13 mouse cellular contexts compared by ENCODE assay signal in genomic region chr5:63827006-63827405, GRCm38 (mm10). TPM values are rescaled to one million over a fixed set of nuclear protein-coding genes. Genes with fewer than 3 reads are reported as not detected.
DNase-seq lines count a peak whose midpoint lies in the region; ATAC-seq and TF ChIP-seq lines count a peak whose summit lies in the region.
"Had no signal": no experiment of that assay in that cellular context is flagged by ENCODE, and none has a peak within 500 bp of the region (broad histone marks: within the 10 kb centered on the region; RNA-seq: fewer than 3 reads in every experiment).

No protein-coding gene starts in this region.

- intact Hi-C loops in gastrocnemius, adult 2 months (cut with DNase I): no loop called here

- 0 out of 2 replicates have a peak, but pooled peaks have one; percentile 3 for ATAC-seq in intestine, embryonic 15.5 days
- ATAC-seq in forebrain, embryonic 15.5 days (replicated peaks): no peak
- ATAC-seq in midbrain, embryonic 16.5 days: no peak
- ATAC-seq: activated CD4-positive, CD25-positive, alpha-beta regulatory T cell, adult 4 months had no signal

- no peaks in the 10 kb centered on the region for H3K9me3 ChIP-seq in CH12.LX (replicated peaks; ENCODE audit: low read length)
- H3K9me3 ChIP-seq in intestine, embryonic 15.5 days: no peaks in the 10 kb centered on the region
- no peaks in the 10 kb centered on the region for H3K9me3 ChIP-seq in forebrain, embryonic 15.5 days
- H3K9me3 ChIP-seq in midbrain, embryonic 16.5 days (replicated peaks; ENCODE audit: control insufficient read depth, low read length, poor library complexity, severe bottlenecking): no peaks in the 10 kb centered on the region
- H3K9me3 ChIP-seq: hindbrain, embryonic 13.5 days had no signal

- TF ChIP-seq CTCF in CH12.LX (conservative IDR thresholded peaks at IDR 0.05 in 1 of 2, IDR thresholded peaks at IDR 0.05 in 1 of 2; ENCODE audit: low read depth in 2 of 2, low read length in 2 of 2): no peak
- TF ChIP-seq CTCF in gastrocnemius, adult 2 months (IDR thresholded peaks at IDR 0.05): no peak

- peak overlapping the region in 1 of 3 experiments; percentile 42 for H3K4me3 ChIP-seq in CH12.LX (replicated peaks in 1 of 3; ENCODE audit: low read depth in 2 of 3, low read length in 2 of 3, poor library complexity in 1 of 3)
- no peak overlapping the region for H3K4me3 ChIP-seq in intestine, embryonic 15.5 days (replicated peaks)
- peak overlapping the region; percentile 17; the same call in 1 of the 2 replicates for H3K4me3 ChIP-seq in macrophage (ENCODE audit: inconsistent target)
- H3K4me3 ChIP-seq in gastrocnemius, adult 2 months: no peak overlapping the region
- no peak overlapping the region for H3K4me3 ChIP-seq in forebrain, embryonic 15.5 days
- H3K4me3 ChIP-seq in midbrain, embryonic 16.5 days (ENCODE audit: low read depth, low read length): no peak overlapping the region
- H3K4me3 ChIP-seq: hindbrain, embryonic 13.5 days had no signal

- in situ Hi-C loops in CH12.LX (cut with MboI; ENCODE audit: low pct_ligation_motif_present, low pct_unique_long_range_greater_than_20kb, low sequenced_read_pairs): no loop called here

- no peak overlapping the region; the same call in 1 of the 2 replicates for H3K9ac ChIP-seq in CH12.LX (ENCODE audit: insufficient read depth, low read depth)
- H3K9ac ChIP-seq in intestine, embryonic 15.5 days: no peak overlapping the region
- no peak overlapping the region for H3K9ac ChIP-seq in forebrain, embryonic 15.5 days (replicated peaks)
- no peak overlapping the region for H3K9ac ChIP-seq in midbrain, embryonic 16.5 days (ENCODE audit: low read depth, low read length)
- H3K9ac ChIP-seq: hindbrain, embryonic 13.5 days had no signal

- TF ChIP-seq EP300 in CH12.LX (IDR thresholded peaks at IDR 0.05; ENCODE audit: low read length): no peak

- DNase-seq in kidney, adult 18-20 months: peak; percentile 34
- DNase-seq in kidney, adult 9 months: no peak
- peak; percentile 59 for DNase-seq in CH12.LX (ENCODE audit: extremely low read depth)
- no peak for DNase-seq in gastrocnemius, adult 2 months
- DNase-seq: cerebellum, adult 9-10 months; gastrocnemius, postnatal 14 days; thymus, adult 2 months had no signal

- peak overlapping the region; percentile 96 for H3K4me2 ChIP-seq in CH12.LX (ENCODE audit: insufficient read depth, low read depth, poor library complexity, severe bottlenecking)
- peak overlapping the region; percentile 17; the same call in 1 of the 2 replicates for H3K4me2 ChIP-seq in intestine, embryonic 15.5 days (replicated peaks)
- H3K4me2 ChIP-seq in forebrain, embryonic 15.5 days (replicated peaks): no peak overlapping the region
- no peak overlapping the region for H3K4me2 ChIP-seq in midbrain, embryonic 16.5 days (ENCODE audit: low read length)
- H3K4me2 ChIP-seq: hindbrain, embryonic 13.5 days had no signal

- H3K36me3 ChIP-seq in CH12.LX (replicated peaks in 1 of 2; ENCODE audit: control insufficient read depth in 1 of 2, insufficient read depth in 1 of 2, low read length in 1 of 2) (no peaks in the 10 kb centered on the region), macrophage (ENCODE audit: inconsistent target) (no peaks in the 10 kb centered on the region)
- H3K36me3 ChIP-seq in intestine, embryonic 15.5 days: no peaks in the 10 kb centered on the region
- H3K36me3 ChIP-seq in forebrain, embryonic 15.5 days: no peaks in the 10 kb centered on the region
- H3K36me3 ChIP-seq in midbrain, embryonic 16.5 days (ENCODE audit: control insufficient read depth, insufficient read depth, low read length): no peaks in the 10 kb centered on the region
- H3K36me3 ChIP-seq: hindbrain, embryonic 13.5 days had no signal

- dilution Hi-C loops in CH12.LX (cut with MboI; ENCODE audit: extremely low pct_ligation_motif_present, extremely low pct_unique_long_range_greater_than_20kb, low sequenced_read_pairs): no loop called here

- no peak overlapping the region for H3K27ac ChIP-seq in CH12.LX (ENCODE audit: insufficient read depth, low read depth)
- peak overlapping the region; percentile 54; the same call in 1 of the 2 replicates for H3K27ac ChIP-seq in intestine, embryonic 15.5 days
- H3K27ac ChIP-seq in macrophage: peak overlapping the region; percentile 77
- no peak overlapping the region for H3K27ac ChIP-seq in gastrocnemius, adult 2 months
- H3K27ac ChIP-seq in forebrain, embryonic 15.5 days (replicated peaks): no peak overlapping the region
- H3K27ac ChIP-seq in midbrain, embryonic 16.5 days (ENCODE audit: low read length): no peak overlapping the region
- H3K27ac ChIP-seq: hindbrain, embryonic 13.5 days had no signal

- no peaks in the 10 kb centered on the region for H3K27me3 ChIP-seq in CH12.LX (replicated peaks)
- no peaks in the 10 kb centered on the region for H3K27me3 ChIP-seq in intestine, embryonic 15.5 days (replicated peaks)
- H3K27me3 ChIP-seq in forebrain, embryonic 15.5 days: no peaks in the 10 kb centered on the region
- no peaks in the 10 kb centered on the region for H3K27me3 ChIP-seq in midbrain, embryonic 16.5 days (ENCODE audit: control insufficient read depth, insufficient read depth, low read depth, low read length)
- H3K27me3 ChIP-seq: hindbrain, embryonic 13.5 days had no signal

- H3K79me2 ChIP-seq in CH12.LX (replicated peaks; ENCODE audit: control insufficient read depth, extremely low read depth, insufficient read depth, poor library complexity, severe bottlenecking) (no peaks in the 10 kb centered on the region), macrophage (ENCODE audit: inconsistent target) (no peaks in the 10 kb centered on the region)

- peaks cover 5 to 41% of the 10 kb centered on the region in 2 experiments for H3K4me1 ChIP-seq in CH12.LX (ENCODE audit: control insufficient read depth in 1 of 2, insufficient read depth in 2 of 2)
- H3K4me1 ChIP-seq in intestine, embryonic 15.5 days (replicated peaks): peaks cover 24% of the 10 kb centered on the region
- H3K4me1 ChIP-seq in forebrain, embryonic 15.5 days: no peaks in the 10 kb centered on the region
- no peaks in the 10 kb centered on the region for H3K4me1 ChIP-seq in midbrain, embryonic 16.5 days (ENCODE audit: control insufficient read depth, insufficient read depth, low read length)
- H3K4me1 ChIP-seq: hindbrain, embryonic 13.5 days had no signal

- TF ChIP-seq RAD21 in CH12.LX (IDR thresholded peaks at IDR 0.05; ENCODE audit: low read depth, low read length): no peak

- no peak for TF ChIP-seq POLR2A in CH12.LX (IDR thresholded peaks at IDR 0.05; ENCODE audit: low read depth, low read length)

- WGBS in intestine, embryonic 15.5 days: 24% methylated on average over 6 of the region's 6 CpGs
- WGBS in macrophage (ENCODE audit: missing documents): 1% methylated on average over 6 of the region's 6 CpGs
- WGBS in forebrain, embryonic 15.5 days: 81% methylated on average over 6 of the region's 6 CpGs
- WGBS in midbrain, embryonic 16.5 days: 73% methylated on average over 6 of the region's 6 CpGs

TF ChIP-seq in CH12.LX, 34 proteins besides CTCF, POLR2A, EP300 and RAD21:
- TF ChIP-seq KAT2A (IDR thresholded peaks at IDR 0.05; ENCODE audit: insufficient replicate concordance, low read length): no peak
- no peak for TF ChIP-seq ZMIZ1 (IDR thresholded peaks at IDR 0.05; ENCODE audit: low read depth, low read length)
- TF ChIP-seq MAX (IDR thresholded peaks at IDR 0.05; ENCODE audit: low read length): no peak
- TF ChIP-seq SIN3A (IDR thresholded peaks at IDR 0.05; ENCODE audit: low read length): no peak
- TF ChIP-seq TBP (conservative IDR thresholded peaks at IDR 0.05; ENCODE audit: low read depth, low read length): no peak
- no peak for TF ChIP-seq NRF1 (IDR thresholded peaks at IDR 0.05; ENCODE audit: low read depth, low read length)
- TF ChIP-seq SMC3 (IDR thresholded peaks at IDR 0.05; ENCODE audit: low read depth, low read length): no peak
- TF ChIP-seq CHD1 (IDR thresholded peaks at IDR 0.05; ENCODE audit: low read depth, low read length): no peak
- TF ChIP-seq ZNF384 (IDR thresholded peaks at IDR 0.05; ENCODE audit: low read depth, low read length): no peak

RNA-seq across cellular contexts. Expression of gene 0610040J01Rik, which starts 14.8 kb away (rescaled TPM):
- total RNA-seq in CH12.LX (2012; rRNA removed) (not detected in 2 replicates), CH12.LX (2014; rRNA removed) (not detected in 2 replicates)
- polyA plus RNA-seq in CH12.LX (2012; ENCODE audit: insufficient read length, low read depth) (not detected in 2 replicates), macrophage (2018) (0.40 to 1.9 TPM (median 1.1 TPM) in 3 replicates)
- 44.5 and 45.9 TPM in 2 replicates for polyA plus RNA-seq in intestine, embryonic 15.5 days (2015; fragmentation: Nextera tagmentation; extraction: Ambion mirVana)
- 1 to 10 TPM in 2 of 26 experiments, under 1 TPM in 5, not detected in 19; 0.38 to 1.6 (median 0.80) TPM for total RNA-seq in macrophage (2018; cell fraction: chromatin; rRNA removed)
- 1 to 10 TPM in 11 of 26 experiments, under 1 TPM in 15; 0.33 to 1.8 (median 0.78) TPM for total RNA-seq in macrophage (2018; cell fraction: cytosol; rRNA removed)
- total RNA-seq in macrophage (2018; cell fraction: nucleus; rRNA removed): 1 to 10 TPM in 6 of 26 experiments, under 1 TPM in 11, not detected in 9; 0.22 to 2.3 (median 0.48) TPM
- 10 to 100 TPM in 1 of 2 experiments, 1 to 10 TPM in 1; 5.6 to 11.4 TPM for total RNA-seq in gastrocnemius, adult 2 months (2021)
- polyA plus RNA-seq in forebrain, embryonic 15.5 days (2015; fragmentation: Nextera tagmentation; extraction: Ambion mirVana): 3.9 and 4.1 TPM in 2 replicates
- polyA plus RNA-seq in midbrain, embryonic 16.5 days (2015; fragmentation: Nextera tagmentation; extraction: Ambion mirVana): 3.2 and 3.6 TPM in 2 replicates
- polyA plus RNA-seq: activated CD4-positive, CD25-positive, alpha-beta regulatory T cell, adult 4 months had no signal

Comparison
In these comparisons a context has a peak if more than half of its experiments do, and no peak if none do; other contexts are left out.
1. DNase-seq: peak in kidney, adult 18-20 months (single experiment) and CH12.LX (single experiment); none in kidney, adult 9 months (single experiment) and gastrocnemius, adult 2 months (single experiment).
2. H3K27ac ChIP-seq: peak in intestine, embryonic 15.5 days (single experiment) and macrophage (single experiment); none in CH12.LX (single experiment), gastrocnemius, adult 2 months (single experiment), forebrain, embryonic 15.5 days (single experiment) and midbrain, embryonic 16.5 days (single experiment).
3. H3K4me2 ChIP-seq: peak in CH12.LX (single experiment) and intestine, embryonic 15.5 days (single experiment); none in forebrain, embryonic 15.5 days (single experiment) and midbrain, embryonic 16.5 days (single experiment).